Mouse (Mus musculus) stomach, postnatal 0 days (tissue): ENCODE results near the gene Ube2z. TPM values are rescaled to one million over a fixed set of nuclear protein-coding genes. Genes with fewer than 3 reads are reported as not detected.

Experiments used
- ATAC-seq: fragments of 200-750 bp; cut with Nextera tagmentation; 2 replicates; pipeline ENCODE4 v1.8.0; 2017; ENCODE audit not compliant: low FRiP score, low TSS enrichment
- DNase-seq: peaks from one replicate; pipeline ENCODE4 v3.0.0-alpha.2; 2016; ENCODE audit warnings: low spot score
- H3K27ac ChIP-seq: fragments of 300-500 bp; sonication (generic); replicated peaks from 2 replicates; pipeline ENCODE4 v1.5.1; 2014; ENCODE audit warnings: mild to moderate bottlenecking, control low read depth
- H3K27me3 ChIP-seq: fragments of 300-500 bp; sonication (generic); 2 replicates; pipeline ENCODE4 v1.6.1; 2014; ENCODE audit warnings: low read length; ENCODE audit not compliant: control insufficient read depth, insufficient read depth
- H3K36me3 ChIP-seq: fragments of 300-500 bp; sonication (generic); 2 replicates; pipeline ENCODE4 v1.6.1; 2014; ENCODE audit warnings: low read length, mixed read lengths; ENCODE audit not compliant: control insufficient read depth, insufficient read depth
- H3K4me1 ChIP-seq: fragments of 300-500 bp; sonication (generic); replicated peaks from 2 replicates; pipeline ENCODE4 v1.6.1; 2014; ENCODE audit warnings: antibody characterized with exemption; ENCODE audit not compliant: control insufficient read depth, insufficient read depth
- H3K4me2 ChIP-seq: fragments of 300-500 bp; sonication (generic); replicated peaks from 2 replicates; pipeline ENCODE4 v1.6.1; 2014; ENCODE audit warnings: low read depth, mild to moderate bottlenecking, control low read depth, moderate library complexity
- H3K4me3 ChIP-seq: fragments of 300-500 bp; sonication (generic); 2 replicates; pipeline ENCODE4 v1.5.1; 2014; ENCODE audit warnings: low read depth, low read length, control low read depth
- H3K9ac ChIP-seq: fragments of 300-500 bp; sonication (generic); 2 replicates; pipeline ENCODE4 v1.6.1; 2014; ENCODE audit warnings: mild to moderate bottlenecking, low read length, control low read depth, mixed read lengths
- H3K9me3 ChIP-seq: fragments of 300-500 bp; sonication (generic); 2 replicates; pipeline ENCODE4 v1.6.1; 2016; ENCODE audit warnings: low read length; ENCODE audit not compliant: control insufficient read depth
- CTCF ChIP-seq: IDR thresholded peaks from 2 replicates; pipeline ENCODE4 v1.5.1; 2016; ENCODE audit warnings: antibody characterized with exemption, low read depth, mild to moderate bottlenecking, moderate library complexity
- EP300 ChIP-seq: optimal IDR thresholded peaks from 2 replicates; pipeline ENCODE3; 2016; ENCODE audit warnings: antibody characterized with exemption
- WGBS: fragments of 180-500 bp; shearing (Covaris S2); extraction: QIAGEN DNeasy Blood & Tissue Kit; methylation state at CpG from one replicate; pipeline ENCODE4 v1.1.7; 2014; 5-methylcytosine and 5-hydroxymethylcytosine counted together
- polyA plus RNA-seq: library from polyadenylated mRNA; unstranded; fragments of >200 nt; fragmentation: Nextera tagmentation; extraction: Ambion mirVana; gene quantifications from 2 replicates; pipeline ENCODE4 v1.2.1, GENCODE M21; 2015

The Ube2z gene
- polyA plus RNA-seq, 1 experiment from 2014 or later = 26.4 TPM

GRCm38 (mm10) chr11:96047469-96048373 lies 17.5 kb downstream of the Ube2z start:
- Histone ChIP-seq H3K27ac (no peak overlapping the region), H3K9ac (no peak overlapping the region), H3K4me2 (no peak overlapping the region), H3K4me1 (no peaks in the 10 kb centered on the region), H3K9me3 (no peaks in the 10 kb centered on the region), H3K27me3 (no peaks in the 10 kb centered on the region), H3K36me3 (peaks cover 34% of the 10 kb centered on the region), H3K4me3 (no peak overlapping the region)
- no peak for TF ChIP-seq EP300
- ATAC-seq = no peak
- DNase-seq = no peak
- 74% methylated on average over 4 of the region's 4 CpGs for WGBS

GRCm38 (mm10) chr11:96046793-96047192 lies 18.4 kb downstream of the Ube2z start:
- 64% methylated on average over 2 of the region's 2 CpGs for WGBS
- ATAC-seq = no peak
- Histone ChIP-seq H3K36me3 (peaks cover 30% of the 10 kb centered on the region), H3K4me3 (no peak overlapping the region), H3K4me2 (no peak overlapping the region), H3K4me1 (no peaks in the 10 kb centered on the region), H3K27me3 (no peaks in the 10 kb centered on the region), H3K9ac (no peak overlapping the region), H3K27ac (0 out of 2 replicates have a peak overlapping the region, but pooled peaks have one; percentile 0), H3K9me3 (no peaks in the 10 kb centered on the region)
- TF ChIP-seq CTCF (no peak), EP300 (no peak)
- DNase-seq = no peak

- no peak overlapping the region for H3K4me2 ChIP-seq
- DNase-seq (no peak), ATAC-seq (no peak)
- no peaks in the 10 kb centered on the region for H3K4me1 ChIP-seq
- 73% methylated on average over 8 of the region's 8 CpGs for WGBS
- no peak overlapping the region for H3K27ac ChIP-seq
- no peaks in the 10 kb centered on the region for H3K9me3 ChIP-seq
- TF ChIP-seq EP300 (no peak), CTCF (no peak)
- no peak overlapping the region for H3K4me3 ChIP-seq
- no peaks in the 10 kb centered on the region for H3K27me3 ChIP-seq
- peaks cover 27% of the 10 kb centered on the region for H3K36me3 ChIP-seq
- no peak overlapping the region for H3K9ac ChIP-seq
Observed at GRCm38 (mm10) chr11:96046028-96046427, 19.2 kb downstream of the Ube2z start.

GRCm38 (mm10) chr11:96044803-96045567 lies 20.2 kb downstream of the Ube2z start:
- H3K4me1 ChIP-seq = no peaks in the 10 kb centered on the region
- 85% methylated on average over 11 of the region's 11 CpGs for WGBS
- H3K36me3 ChIP-seq = peaks cover 19% of the 10 kb centered on the region
- ATAC-seq = no peak
- no peak for DNase-seq
- H3K9me3 ChIP-seq = no peaks in the 10 kb centered on the region
- no peak overlapping the region for H3K4me2 ChIP-seq
- no peaks in the 10 kb centered on the region for H3K27me3 ChIP-seq
- no peak overlapping the region for H3K9ac ChIP-seq
- H3K27ac ChIP-seq = no peak overlapping the region
- TF ChIP-seq EP300 (no peak), CTCF (no peak)
- no peak overlapping the region for H3K4me3 ChIP-seq

- ATAC-seq (no peak), DNase-seq (no peak)
- 0 out of 2 replicates have a peak, but pooled peaks cover 2% of the 10 kb centered on the region for H3K36me3 ChIP-seq
- H3K27me3 ChIP-seq = no peaks in the 10 kb centered on the region
- no peak overlapping the region for H3K27ac ChIP-seq
- no peak overlapping the region for H3K4me3 ChIP-seq
- TF ChIP-seq EP300 (no peak), CTCF (no peak)
- H3K4me2 ChIP-seq = no peak overlapping the region
- H3K4me1 ChIP-seq = no peaks in the 10 kb centered on the region
- WGBS = 80% methylated on average over 1 of the region's 1 CpGs
- H3K9ac ChIP-seq = no peak overlapping the region
- no peaks in the 10 kb centered on the region for H3K9me3 ChIP-seq
Observed at GRCm38 (mm10) chr11:96038560-96038959, 26.6 kb downstream of the Ube2z start.

- Histone ChIP-seq H3K27me3 (no peaks in the 10 kb centered on the region), H3K4me2 (no peak overlapping the region), H3K4me1 (no peaks in the 10 kb centered on the region), H3K27ac (no peak overlapping the region), H3K4me3 (no peak overlapping the region), H3K9me3 (no peaks in the 10 kb centered on the region), H3K36me3 (0 out of 2 replicates have a peak, but pooled peaks cover 2% of the 10 kb centered on the region), H3K9ac (no peak overlapping the region)
- WGBS = 88% methylated on average over 5 of the region's 5 CpGs
- TF ChIP-seq CTCF = no peak
- no peak for TF ChIP-seq EP300
- ATAC-seq (no peak), DNase-seq (no peak)
Observed at GRCm38 (mm10) chr11:96037499-96037898, 27.7 kb downstream of the Ube2z start.
